Mouse (Mus musculus): ENCODE measurements around the gene Evi2. TPM values are rescaled to one million over a fixed set of nuclear protein-coding genes. Genes with fewer than 3 reads are reported as not detected.

Gene Evi2
- polyA plus RNA-seq, 1 experiment from 2014 or later = 0.98 TPM

GRCm38 (mm10) chr11:79528601-79529000, 1.8 kb downstream of the Evi2 start:
- WGBS = 88% methylated on average over 3 of the region's 3 CpGs
- Histone ChIP-seq H3K36me3 (ENCODE audit: control insufficient read depth, insufficient read depth, low read length) (no peaks in the 10 kb centered on the region), H3K27me3 (ENCODE audit: control insufficient read depth, insufficient read depth, low read length) (no peaks in the 10 kb centered on the region)

GRCm38 (mm10) chr11:79527739-79528384, 2.5 kb downstream of the Evi2 start:
- no peaks in the 10 kb centered on the region for H3K36me3 ChIP-seq (ENCODE audit: control insufficient read depth, insufficient read depth, low read length)
- no peak for ATAC-seq (ENCODE audit: low read depth)
- H3K27me3 ChIP-seq (ENCODE audit: control insufficient read depth, insufficient read depth, low read length) = no peaks in the 10 kb centered on the region
- WGBS = 98% methylated on average over 5 of the region's 5 CpGs
- no peak overlapping the region for H3K27ac ChIP-seq (ENCODE audit: low read depth, low read length)
- H3K9ac ChIP-seq (replicated peaks; ENCODE audit: low read depth, low read length) = no peak overlapping the region
- no peaks in the 10 kb centered on the region for H3K4me1 ChIP-seq (ENCODE audit: control insufficient read depth, insufficient read depth, low read length)
- no peak overlapping the region for H3K4me2 ChIP-seq (ENCODE audit: low read depth, low read length)
- no peak overlapping the region for H3K4me3 ChIP-seq (ENCODE audit: low read depth, low read length)
- no peaks in the 10 kb centered on the region for H3K9me3 ChIP-seq (ENCODE audit: control insufficient read depth, low read length)

More at GRCm38 (mm10) chr11:79528601-79529000, 1.8 kb downstream of the Evi2 start:
- H3K4me2 ChIP-seq (ENCODE audit: low read depth, low read length) = no peak overlapping the region
- no peak for ATAC-seq (ENCODE audit: low read depth)
- H3K27ac ChIP-seq (ENCODE audit: low read depth, low read length) = no peak overlapping the region
- H3K4me1 ChIP-seq (ENCODE audit: control insufficient read depth, insufficient read depth, low read length) = no peaks in the 10 kb centered on the region
- H3K9ac ChIP-seq (replicated peaks; ENCODE audit: low read depth, low read length) = no peak overlapping the region
- H3K4me3 ChIP-seq (ENCODE audit: low read depth, low read length) = no peak overlapping the region
- H3K9me3 ChIP-seq (ENCODE audit: control insufficient read depth, low read length) = no peaks in the 10 kb centered on the region

GRCm38 (mm10) chr11:79527015-79527738, 3.2 kb downstream of the Evi2 start:
- Histone ChIP-seq H3K9ac (replicated peaks; ENCODE audit: low read depth, low read length) (no peak overlapping the region), H3K27me3 (ENCODE audit: control insufficient read depth, insufficient read depth, low read length) (no peaks in the 10 kb centered on the region), H3K4me2 (ENCODE audit: low read depth, low read length) (no peak overlapping the region), H3K9me3 (ENCODE audit: control insufficient read depth, low read length) (no peaks in the 10 kb centered on the region), H3K4me1 (ENCODE audit: control insufficient read depth, insufficient read depth, low read length) (no peaks in the 10 kb centered on the region), H3K36me3 (ENCODE audit: control insufficient read depth, insufficient read depth, low read length) (no peaks in the 10 kb centered on the region), H3K4me3 (ENCODE audit: low read depth, low read length) (no peak overlapping the region), H3K27ac (ENCODE audit: low read depth, low read length) (no peak overlapping the region)
- WGBS = 84% methylated on average over 15 of the region's 15 CpGs
- ATAC-seq (ENCODE audit: low read depth) = no peak

GRCm38 (mm10) chr11:79526549-79526948, 3.8 kb downstream of the Evi2 start:
- H3K4me1 ChIP-seq (ENCODE audit: control insufficient read depth, insufficient read depth, low read length) = no peaks in the 10 kb centered on the region
- no peaks in the 10 kb centered on the region for H3K9me3 ChIP-seq (ENCODE audit: control insufficient read depth, low read length)
- no peaks in the 10 kb centered on the region for H3K27me3 ChIP-seq (ENCODE audit: control insufficient read depth, insufficient read depth, low read length)
- no peak overlapping the region for H3K9ac ChIP-seq (replicated peaks; ENCODE audit: low read depth, low read length)
- no peak overlapping the region for H3K4me2 ChIP-seq (ENCODE audit: low read depth, low read length)
- no peak overlapping the region for H3K27ac ChIP-seq (ENCODE audit: low read depth, low read length)
- ATAC-seq (ENCODE audit: low read depth) = no peak
- 98% methylated on average over 3 of the region's 3 CpGs for WGBS
- H3K36me3 ChIP-seq (ENCODE audit: control insufficient read depth, insufficient read depth, low read length) = no peaks in the 10 kb centered on the region
- no peak overlapping the region for H3K4me3 ChIP-seq (ENCODE audit: low read depth, low read length)

- no peak overlapping the region for H3K4me3 ChIP-seq (ENCODE audit: low read depth, low read length)
- no peak for ATAC-seq (ENCODE audit: low read depth)
- 85% methylated on average over 1 of the region's 1 CpGs for WGBS
- H3K36me3 ChIP-seq (ENCODE audit: control insufficient read depth, insufficient read depth, low read length) = no peaks in the 10 kb centered on the region
- no peaks in the 10 kb centered on the region for H3K4me1 ChIP-seq (ENCODE audit: control insufficient read depth, insufficient read depth, low read length)
- no peak overlapping the region for H3K9ac ChIP-seq (replicated peaks; ENCODE audit: low read depth, low read length)
- no peaks in the 10 kb centered on the region for H3K27me3 ChIP-seq (ENCODE audit: control insufficient read depth, insufficient read depth, low read length)
- H3K27ac ChIP-seq (ENCODE audit: low read depth, low read length) = no peak overlapping the region
- no peaks in the 10 kb centered on the region for H3K9me3 ChIP-seq (ENCODE audit: control insufficient read depth, low read length)
- H3K4me2 ChIP-seq (ENCODE audit: low read depth, low read length) = no peak overlapping the region
Observed at GRCm38 (mm10) chr11:79524310-79524575, 6.1 kb downstream of the Evi2 start.

- Histone ChIP-seq H3K9ac (replicated peaks; ENCODE audit: low read depth, low read length) (no peak within 1 kb of the TSS), H3K9me3 (ENCODE audit: control insufficient read depth, low read length) (no peaks in the 10 kb centered on the region), H3K4me3 (ENCODE audit: low read depth, low read length) (no peak within 1 kb of the TSS), H3K4me1 (ENCODE audit: control insufficient read depth, insufficient read depth, low read length) (no peaks in the 10 kb centered on the region), H3K36me3 (ENCODE audit: control insufficient read depth, insufficient read depth, low read length) (no peaks in the 10 kb centered on the region), H3K27me3 (ENCODE audit: control insufficient read depth, insufficient read depth, low read length) (no peaks in the 10 kb centered on the region), H3K27ac (ENCODE audit: low read depth, low read length) (no peak within 1 kb of the TSS), H3K4me2 (ENCODE audit: low read depth, low read length) (no peak within 1 kb of the TSS)
- ATAC-seq (ENCODE audit: low read depth) = no peak
- WGBS = 91% methylated on average over 10 of the region's 10 CpGs
Observed at GRCm38 (mm10) chr11:79523560-79524309, 6.7 kb downstream of the Evi2 start, which contains the start of gene Evi2b. Evi2b (minus strand) TSS chr11:79523762.

GRCm38 (mm10) chr11:79522944-79523343, 7.4 kb downstream of the Evi2 start:
- no peak overlapping the region for H3K27ac ChIP-seq (ENCODE audit: low read depth, low read length)
- WGBS = 98% methylated on average over 1 of the region's 1 CpGs
- H3K9me3 ChIP-seq (ENCODE audit: control insufficient read depth, low read length) = no peaks in the 10 kb centered on the region
- H3K4me1 ChIP-seq (ENCODE audit: control insufficient read depth, insufficient read depth, low read length) = no peaks in the 10 kb centered on the region
- no peak overlapping the region for H3K4me3 ChIP-seq (ENCODE audit: low read depth, low read length)
- no peak overlapping the region for H3K9ac ChIP-seq (replicated peaks; ENCODE audit: low read depth, low read length)
- H3K27me3 ChIP-seq (ENCODE audit: control insufficient read depth, insufficient read depth, low read length) = no peaks in the 10 kb centered on the region
- H3K4me2 ChIP-seq (ENCODE audit: low read depth, low read length) = no peak overlapping the region
- no peaks in the 10 kb centered on the region for H3K36me3 ChIP-seq (ENCODE audit: control insufficient read depth, insufficient read depth, low read length)
- no peak for ATAC-seq (ENCODE audit: low read depth)

- Histone ChIP-seq H3K27ac (ENCODE audit: low read depth, low read length) (no peak overlapping the region), H3K36me3 (ENCODE audit: control insufficient read depth, insufficient read depth, low read length) (no peaks in the 10 kb centered on the region), H3K4me3 (ENCODE audit: low read depth, low read length) (no peak overlapping the region), H3K4me2 (ENCODE audit: low read depth, low read length) (no peak overlapping the region), H3K9me3 (ENCODE audit: control insufficient read depth, low read length) (no peaks in the 10 kb centered on the region), H3K9ac (replicated peaks; ENCODE audit: low read depth, low read length) (no peak overlapping the region), H3K4me1 (ENCODE audit: control insufficient read depth, insufficient read depth, low read length) (no peaks in the 10 kb centered on the region), H3K27me3 (ENCODE audit: control insufficient read depth, insufficient read depth, low read length) (no peaks in the 10 kb centered on the region)
- no peak for ATAC-seq (ENCODE audit: low read depth)
Observed at GRCm38 (mm10) chr11:79521930-79522329, 8.5 kb downstream of the Evi2 start.

GRCm38 (mm10) chr11:79520772-79521171, 9.6 kb downstream of the Evi2 start:
- no peaks in the 10 kb centered on the region for H3K9me3 ChIP-seq (ENCODE audit: control insufficient read depth, low read length)
- no peaks in the 10 kb centered on the region for H3K4me1 ChIP-seq (ENCODE audit: control insufficient read depth, insufficient read depth, low read length)
- H3K4me2 ChIP-seq (ENCODE audit: low read depth, low read length) = no peak overlapping the region
- H3K4me3 ChIP-seq (ENCODE audit: low read depth, low read length) = no peak overlapping the region
- H3K27ac ChIP-seq (ENCODE audit: low read depth, low read length) = no peak overlapping the region
- ATAC-seq (ENCODE audit: low read depth) = no peak
- H3K27me3 ChIP-seq (ENCODE audit: control insufficient read depth, insufficient read depth, low read length) = no peaks in the 10 kb centered on the region
- no peak overlapping the region for H3K9ac ChIP-seq (replicated peaks; ENCODE audit: low read depth, low read length)
- no peaks in the 10 kb centered on the region for H3K36me3 ChIP-seq (ENCODE audit: control insufficient read depth, insufficient read depth, low read length)

Data from neural tube, embryonic 14.5 days (tissue).